Mouse (Mus musculus) liver, adult (tissue): ENCODE measurements around the gene F7.
A peak's percentile ranks its signal among the peaks of the same experiment; 100 is the strongest.

ENCODE experiments used
- GATA4 ChIP-seq: IDR thresholded peaks from 2 replicates; pipeline ENCODE4 v1.6.1; 2014; ENCODE audit warnings: mild to moderate bottlenecking, low read length; ENCODE audit not compliant: insufficient replicate concordance

The F7 gene

DNA sequence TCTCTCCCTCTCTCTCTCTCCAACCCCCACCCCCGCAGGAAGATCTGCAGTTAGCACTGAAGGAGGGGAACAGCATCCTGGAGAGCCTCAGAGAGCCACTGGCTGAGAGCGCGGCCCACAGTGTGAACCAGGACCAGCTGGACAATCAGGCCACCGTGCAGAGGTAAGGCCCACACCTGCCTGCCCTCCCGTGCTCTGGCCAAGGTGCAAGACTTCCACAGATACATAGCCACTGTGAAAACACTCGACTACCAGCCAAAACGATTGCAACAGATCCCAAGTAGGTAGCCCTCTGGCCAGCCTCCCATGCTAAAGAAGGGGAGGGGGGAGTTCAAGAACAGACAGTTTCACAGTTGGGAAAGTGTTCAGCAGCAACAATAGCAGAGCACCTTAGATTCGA is 27.5 kb upstream of the F7 start:
- no peak for TF ChIP-seq GATA4

- no peak for TF ChIP-seq GATA4
Observed at GRCm38 (mm10) chr8:12999793-13000192, 26.0 kb upstream of the F7 start.

DNA sequence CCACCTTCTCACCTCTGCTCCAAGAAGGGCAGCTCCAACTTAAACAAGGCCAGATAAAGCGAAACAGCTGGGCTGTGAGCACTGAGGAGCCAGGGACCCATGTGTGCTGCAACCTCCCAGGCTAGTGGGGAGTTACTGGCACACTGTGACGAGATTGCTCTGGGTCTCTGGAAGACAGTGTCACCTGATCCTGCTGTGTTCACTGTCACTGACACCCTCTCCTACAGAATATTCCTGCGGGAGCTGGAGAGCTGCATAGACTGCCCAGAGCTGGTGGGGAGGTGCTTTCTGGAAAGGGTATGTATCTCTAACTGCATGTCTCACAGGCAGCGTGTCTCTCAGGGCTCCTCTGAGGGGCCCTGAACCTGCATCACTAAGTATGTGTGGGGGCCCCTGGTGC is 18.4 kb upstream of the F7 start:
- no peak for TF ChIP-seq GATA4

DNA sequence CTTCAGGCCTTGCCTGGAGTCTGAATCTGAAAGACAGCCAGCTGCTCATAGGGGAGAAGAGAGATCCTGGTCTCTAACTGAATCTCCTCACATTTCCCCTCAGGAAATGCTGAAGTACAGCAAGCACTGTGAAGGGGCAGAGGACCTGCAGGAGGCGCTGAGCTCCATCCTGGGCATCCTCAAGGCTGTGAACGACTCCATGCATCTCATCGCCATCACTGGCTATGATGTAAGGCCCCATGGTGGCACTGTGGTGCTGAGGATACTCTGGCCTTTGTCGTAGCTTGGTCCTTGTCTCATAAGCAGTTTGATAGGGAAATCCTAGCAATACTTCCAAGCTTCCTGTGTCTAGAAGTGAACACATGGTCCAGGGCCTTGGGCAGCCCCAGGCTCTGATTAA is 15.5 kb upstream of the F7 start:
- no peak for TF ChIP-seq GATA4

DNA sequence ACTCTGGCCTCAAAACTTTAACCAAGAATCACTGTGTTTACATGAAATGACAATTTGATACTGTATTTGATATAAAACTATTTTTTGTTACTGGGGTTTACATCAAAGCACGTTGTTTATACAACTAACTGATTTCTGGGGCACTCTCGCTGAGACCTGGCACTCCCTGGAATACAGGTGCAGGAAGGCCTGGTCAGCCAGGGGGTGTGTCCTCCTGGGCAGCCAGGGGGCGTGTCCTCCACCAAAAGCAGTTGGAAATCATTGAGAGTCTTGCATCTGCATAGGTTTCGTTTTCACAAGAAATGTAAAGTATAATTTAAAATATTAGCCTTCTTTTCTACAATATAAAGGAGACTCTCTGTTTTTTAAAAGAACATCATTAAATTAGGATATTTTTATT is 6.3 kb upstream of the F7 start:
- TF ChIP-seq GATA4 = no peak

- TF ChIP-seq GATA4 = no peak
Observed at GRCm38 (mm10) chr8:13021830-13022229, 4.0 kb upstream of the F7 start.

GRCm38 (mm10) chr8:13027615-13028014 is 1.8 kb downstream of the F7 start:
- no peak for TF ChIP-seq GATA4

DNA sequence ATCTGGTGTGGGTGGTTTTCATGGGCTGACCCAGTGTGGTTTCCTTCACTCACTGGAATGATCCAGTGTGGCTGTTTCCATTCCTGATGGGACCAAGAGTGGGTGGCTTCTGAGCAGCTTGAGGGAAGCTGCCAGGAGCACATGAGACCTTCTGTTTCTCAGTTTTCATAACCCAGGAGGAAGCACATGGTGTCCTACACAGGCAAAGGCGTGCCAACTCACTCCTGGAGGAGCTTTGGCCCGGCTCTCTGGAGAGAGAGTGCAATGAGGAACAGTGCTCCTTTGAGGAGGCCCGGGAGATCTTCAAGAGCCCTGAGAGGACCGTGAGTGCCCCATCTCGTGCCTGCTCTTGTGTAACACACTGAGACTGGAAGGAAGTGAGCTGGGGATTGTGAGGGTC is 2.6 kb downstream of the F7 start:
- TF ChIP-seq GATA4 = no peak

DNA sequence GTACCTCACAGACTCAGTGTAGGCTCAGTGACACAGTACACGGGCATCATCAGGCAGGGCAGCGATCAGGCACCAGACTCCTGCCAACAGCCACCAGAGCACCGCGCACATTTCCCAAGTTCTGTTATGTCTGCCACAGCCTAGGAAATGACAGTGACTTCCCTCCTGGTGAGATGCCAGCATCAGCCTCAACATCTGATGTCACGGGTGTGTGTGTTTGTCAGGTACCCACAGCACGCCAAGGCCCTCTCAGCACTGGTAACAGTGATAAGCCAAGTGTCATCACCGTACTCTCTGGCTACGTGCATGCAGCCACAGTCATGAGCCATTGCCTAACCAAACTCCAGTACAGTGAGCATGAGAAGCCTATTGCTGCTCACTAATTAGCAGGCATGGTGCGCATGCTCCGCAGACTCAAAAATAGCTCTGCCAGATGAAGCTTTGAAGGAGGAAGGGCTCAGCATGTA is 10.5 kb downstream of the F7 start:
- peak; percentile 81; the same call in 1 of the 2 replicates for TF ChIP-seq GATA4

GRCm38 (mm10) chr8:13037015-13037414 is 11.2 kb downstream of the F7 start, which contains the start of gene F10:
F10 (plus strand) TSS chr8:13037308.
- TF ChIP-seq GATA4 = no peak

DNA sequence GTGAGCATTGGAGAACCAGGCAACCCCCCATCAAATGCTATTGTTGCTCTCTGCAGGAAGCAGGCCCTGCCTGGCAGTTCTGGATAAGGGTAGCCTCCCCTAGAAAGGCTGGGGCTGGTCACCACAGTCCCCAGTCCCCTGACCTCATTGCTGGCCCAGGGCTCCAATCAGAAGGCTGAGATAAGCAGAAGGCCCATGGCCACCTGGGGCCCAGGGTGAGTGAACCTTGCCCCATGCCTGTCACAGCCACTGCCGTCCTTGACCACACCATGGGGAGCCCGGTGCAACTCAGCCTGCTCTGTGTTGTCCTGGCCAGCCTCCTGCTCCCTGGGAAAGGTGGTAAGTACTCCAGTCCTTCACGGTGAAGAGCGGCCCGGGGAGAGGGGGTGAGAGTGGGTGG is 11.7 kb downstream of the F7 start:
- peak; percentile 71; the same call in 1 of the 2 replicates for TF ChIP-seq GATA4

DNA sequence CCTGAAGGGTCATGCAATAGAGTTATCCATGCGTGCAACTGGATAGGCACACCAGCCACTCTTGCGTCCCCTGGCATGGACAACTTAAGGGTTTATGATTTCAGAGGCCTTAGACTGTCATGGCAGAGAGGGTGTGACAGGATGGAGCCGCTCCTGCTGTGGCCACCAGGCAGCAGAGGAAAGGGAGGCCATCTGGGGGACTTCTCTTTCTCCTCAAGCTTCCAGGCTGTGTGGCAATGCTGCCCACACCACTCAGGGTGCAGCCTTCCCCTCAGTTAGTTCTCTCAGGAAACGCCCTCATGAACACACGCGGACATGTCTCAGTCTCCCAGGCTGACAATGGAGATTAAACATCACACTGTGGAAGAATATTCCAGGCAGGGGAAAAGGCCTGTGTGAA is 13.2 kb downstream of the F7 start:
- no peak for TF ChIP-seq GATA4

DNA sequence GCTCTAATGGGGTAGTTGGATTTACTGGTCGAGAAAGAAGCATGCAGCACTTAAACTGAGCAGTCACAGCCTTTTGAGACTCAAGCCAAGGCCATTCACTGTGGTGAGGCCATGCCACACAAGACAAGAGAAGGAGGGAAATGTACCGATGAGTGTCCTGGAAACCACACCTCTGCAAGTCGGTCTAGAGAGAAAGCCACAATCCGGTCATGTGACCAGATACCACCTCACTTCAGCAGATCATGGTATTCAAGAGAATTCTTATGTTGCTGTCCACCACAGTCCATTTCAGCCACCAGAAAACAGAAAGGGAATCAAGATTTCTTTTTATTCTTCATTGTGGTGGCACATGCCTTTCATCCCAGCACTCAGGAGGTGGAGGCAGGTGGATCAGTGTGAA is 15.6 kb downstream of the F7 start:
- TF ChIP-seq GATA4 = no peak

GRCm38 (mm10) chr8:13047652-13048051 is 21.8 kb downstream of the F7 start:
- TF ChIP-seq GATA4 = no peak

GRCm38 (mm10) chr8:13050550-13050949 is 24.7 kb downstream of the F7 start:
- no peak for TF ChIP-seq GATA4

DNA sequence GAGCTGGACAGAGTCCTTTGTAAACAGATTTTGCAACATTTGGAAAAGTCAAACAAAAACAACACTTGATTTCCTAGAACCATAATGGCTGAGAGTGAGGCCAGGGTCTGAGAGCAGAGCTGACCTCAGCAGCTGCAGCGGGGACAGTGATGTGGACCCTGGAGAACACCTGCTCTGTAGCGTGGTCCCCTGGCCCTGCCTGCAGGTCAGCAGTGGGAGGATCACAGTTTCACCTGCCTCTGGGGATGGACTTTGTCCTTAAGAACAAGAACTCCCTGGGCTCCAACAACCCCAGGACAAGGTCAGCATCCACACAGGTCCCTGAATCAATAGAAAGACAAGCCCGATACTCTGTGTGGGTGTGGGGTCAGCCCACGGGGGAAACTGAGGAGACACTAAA is 31.5 kb downstream of the F7 start:
- no peak for TF ChIP-seq GATA4

DNA sequence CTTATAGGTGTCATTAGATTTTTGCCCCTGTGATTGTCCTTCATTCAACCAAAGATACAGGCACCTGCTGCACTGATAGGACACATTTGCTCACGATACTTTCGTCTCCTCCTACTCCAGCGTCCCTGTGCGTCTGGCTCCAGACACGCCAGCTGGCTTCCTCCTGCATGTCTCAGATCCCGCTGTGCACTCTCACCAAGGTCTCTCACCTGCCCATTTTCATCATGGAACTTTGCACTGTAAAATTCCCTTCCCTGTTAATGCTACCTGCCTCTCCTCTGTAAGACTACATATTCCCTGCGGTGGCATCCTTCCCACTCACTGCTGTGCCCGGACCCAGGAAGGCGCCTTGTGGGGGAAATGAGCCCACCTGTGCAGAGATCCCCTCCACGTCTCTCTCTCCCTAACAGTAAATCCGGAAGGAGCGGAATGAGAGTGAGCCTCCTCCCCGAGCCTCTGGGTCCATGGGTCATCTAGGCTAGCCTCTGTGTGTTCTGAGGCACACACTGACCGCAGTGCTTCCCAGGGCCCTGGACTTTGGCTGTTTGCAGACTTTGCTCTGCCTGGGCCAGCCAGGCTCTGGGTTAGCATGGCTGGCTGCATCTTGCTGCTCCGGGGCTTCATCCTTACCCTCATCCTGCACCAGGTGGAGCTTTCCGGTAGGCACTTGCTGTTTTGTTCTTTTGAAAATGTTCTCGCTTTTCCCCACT is 34.8 kb downstream of the F7 start, which contains the start of gene Proz:
TSS of gene Proz (plus strand) at position 474 of the 710 bp plus-strand sequence.
- TF ChIP-seq GATA4 = no peak
